Mouse (Mus musculus): ENCODE measurements at regions not wholly inside any gene's neighbourhood (a gene's known extent, or its start where the extent isn't known, plus 50 kb on each side); places are given as distances from the start of the nearest gene placed in this dataset.

DNA sequence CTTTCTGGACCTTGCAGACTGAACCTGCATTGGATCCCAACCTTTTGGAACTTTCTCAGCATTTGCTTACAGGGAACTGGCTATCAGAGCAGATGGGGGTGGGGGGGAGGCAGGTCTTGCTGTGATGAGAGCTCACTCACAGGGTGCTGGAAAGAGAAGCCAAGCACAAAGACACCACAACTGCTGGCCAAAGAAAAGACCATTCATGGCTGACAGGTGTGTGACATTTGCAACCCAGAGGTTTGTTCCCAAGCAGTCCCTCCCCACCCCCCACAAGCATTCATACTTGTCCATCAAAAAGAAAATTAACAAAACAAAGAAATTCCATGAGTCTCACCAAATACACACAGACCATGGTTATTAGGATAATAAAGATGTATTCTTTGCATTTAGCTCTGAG, 117.5 kb upstream of the Rreb1 start:
- TF ChIP-seq CTCF (conservative IDR thresholded peaks at IDR 0.05; ENCODE audit: low read length) (no peak), NANOG (IDR thresholded peaks at IDR 0.05; ENCODE audit: borderline replicate concordance, low read length) (no peak)
